10 mouse cellular contexts compared by ENCODE assay signal in genomic region chr6:99264192-99265093, GRCm38 (mm10).
DNase-seq lines count a peak whose midpoint lies in the region; ATAC-seq lines count a peak whose summit lies in the region.
"Had no signal": no experiment of that assay in that cellular context is flagged by ENCODE, and none has a peak within 500 bp of the region (broad histone marks: within the 10 kb centered on the region; RNA-seq: fewer than 3 reads in every experiment).

No protein-coding gene starts in this region.

- peak overlapping the region; percentile 33 for H3K4me2 ChIP-seq in liver, embryonic 11.5 days
- peak overlapping the region; percentile 15 for H3K4me2 ChIP-seq in liver, embryonic 12.5 days

- H3K4me1 ChIP-seq in liver, embryonic 11.5 days (replicated peaks; ENCODE audit: control insufficient read depth, insufficient read depth, low read length) = peaks cover 30% of the 10 kb centered on the region
- H3K4me1 ChIP-seq in liver, embryonic 12.5 days = peaks cover 40% of the 10 kb centered on the region

- H3K36me3 ChIP-seq in liver, embryonic 11.5 days (ENCODE audit: control insufficient read depth, insufficient read depth, low read length) = no peaks in the 10 kb centered on the region
- H3K36me3 ChIP-seq in liver, embryonic 12.5 days = no peaks in the 10 kb centered on the region

- H3K4me3 ChIP-seq in liver, embryonic 11.5 days (ENCODE audit: low read depth, low read length) = no peak overlapping the region
- H3K4me3 ChIP-seq in liver, embryonic 12.5 days = no peak overlapping the region

- 26% methylated on average over 13 of the region's 13 CpGs for WGBS in liver, embryonic 11.5 days
- WGBS in liver, embryonic 12.5 days (ENCODE audit: insufficient replicate concordance) = 24% methylated on average over 13 of the region's 13 CpGs

- H3K27ac ChIP-seq in liver, embryonic 11.5 days (ENCODE audit: low read depth, low read length) = peak overlapping the region; percentile 5
- H3K27ac ChIP-seq in liver, embryonic 12.5 days = peak overlapping the region; percentile 22; the same call in 1 of the 2 replicates
- H3K27ac ChIP-seq: hindbrain, postnatal 0 days had no signal

- no peak overlapping the region for H3K9ac ChIP-seq in liver, embryonic 11.5 days (ENCODE audit: low read depth, low read length)
- no peak overlapping the region for H3K9ac ChIP-seq in liver, embryonic 12.5 days

- H3K27me3 ChIP-seq in liver, embryonic 11.5 days (replicated peaks; ENCODE audit: control insufficient read depth, insufficient read depth, low read length) = no peaks in the 10 kb centered on the region
- no peaks in the 10 kb centered on the region for H3K27me3 ChIP-seq in liver, embryonic 12.5 days (replicated peaks)

- DNase-seq in CD4-positive, CD25-positive, alpha-beta regulatory T cell, adult 2 months (ENCODE audit: low read depth, low spot score) = peak; percentile 51
- no peak for DNase-seq in liver, embryonic 11.5 days (ENCODE audit: low spot score)
- DNase-seq in liver = no peak
- DNase-seq in natural killer cell, adult 2 months (ENCODE audit: low spot score in 2 of 2) = peak; percentile 53 to 59
- no peak for DNase-seq in MN1 (ENCODE audit: low spot score)
- no peak for DNase-seq in cerebellum, postnatal 14 days
- DNase-seq: cerebellum, adult 11 months had no signal

- H3K9me3 ChIP-seq in liver, embryonic 11.5 days (ENCODE audit: control insufficient read depth, low read length) = no peaks in the 10 kb centered on the region
- no peaks in the 10 kb centered on the region for H3K9me3 ChIP-seq in liver, embryonic 12.5 days (replicated peaks)

- ATAC-seq in CD4-positive, CD25-positive, alpha-beta regulatory T cell, adult 4 months = no peak
- no peak; the same call in 1 of the 2 replicates for ATAC-seq in liver, embryonic 11.5 days (replicated peaks; ENCODE audit: low FRiP score)
- no peak for ATAC-seq in liver, embryonic 12.5 days
- ATAC-seq: hindbrain, postnatal 0 days had no signal

Comparison
In these comparisons a context has a peak if more than half of its experiments do, and no peak if none do; other contexts are left out.
1. DNase-seq: peak in CD4-positive, CD25-positive, alpha-beta regulatory T cell, adult 2 months (single experiment) and natural killer cell, adult 2 months (2 of 2); none in liver, embryonic 11.5 days (single experiment), liver (single experiment), MN1 (single experiment) and cerebellum, postnatal 14 days (0 of 2).